In genomic region chr3:96179531-96179930, GRCm38 (mm10) we compare ENCODE assay signal across 12 mouse cellular contexts. TPM values are rescaled to one million over a fixed set of nuclear protein-coding genes. Genes with fewer than 3 reads are reported as not detected.
DNase-seq lines count a peak whose midpoint lies in the region; ATAC-seq and TF ChIP-seq lines count a peak whose summit lies in the region.
"Had no signal": no experiment of that assay in that cellular context is flagged by ENCODE, and none has a peak within 500 bp of the region (broad histone marks: within the 10 kb centered on the region; RNA-seq: fewer than 3 reads in every experiment).

No protein-coding gene starts in this region.

- peak; percentile 65 for DNase-seq in heart, adult 8-10 months (ENCODE audit: low spot score)
- DNase-seq in MEL (ENCODE audit: low read depth, low spot score): peak; percentile 36
- peak; percentile 65 for DNase-seq in NIH3T3 (ENCODE audit: low read depth)
- DNase-seq in gastrocnemius, postnatal 25 days: peak; percentile 62
- no peak for DNase-seq in left cerebral cortex, adult 8-10 months (ENCODE audit: low spot score in 2 of 2)
- DNase-seq: embryo, embryonic 11 days; kidney, adult 8-10 months had no signal

- H3K27me3 ChIP-seq in heart, embryonic 12.5 days (replicated peaks): no peaks in the 10 kb centered on the region
- H3K27me3 ChIP-seq in MEL (ENCODE audit: control insufficient read depth in 1 of 2, insufficient read depth in 2 of 2, low read length in 2 of 2): no peaks in the 10 kb centered on the region
- H3K27me3 ChIP-seq in hindbrain, embryonic 12.5 days: no peaks in the 10 kb centered on the region
- H3K27me3 ChIP-seq: heart, embryonic 13.5 days had no signal

- TF ChIP-seq CTCF in MEL (IDR thresholded peaks at IDR 0.05 in 2 of 3, conservative IDR thresholded peaks at IDR 0.05 in 1 of 3; ENCODE audit: control insufficient read depth in 1 of 3, insufficient read depth in 1 of 3, low read depth in 2 of 3, low read length in 3 of 3, poor library complexity in 1 of 3, severe bottlenecking in 1 of 3): no peak

- H3K9me3 ChIP-seq in heart, embryonic 12.5 days (replicated peaks): no peaks in the 10 kb centered on the region
- no peaks in the 10 kb centered on the region for H3K9me3 ChIP-seq in MEL (replicated peaks; ENCODE audit: insufficient read depth, low read length)
- no peaks in the 10 kb centered on the region for H3K9me3 ChIP-seq in hindbrain, embryonic 12.5 days (replicated peaks)
- H3K9me3 ChIP-seq: heart, embryonic 13.5 days had no signal

- no peak for TF ChIP-seq RAD21 in MEL (IDR thresholded peaks at IDR 0.05; ENCODE audit: low read depth, low read length)

- no peak overlapping the region for H3K27ac ChIP-seq in heart, embryonic 12.5 days (ENCODE audit: poor library complexity, severe bottlenecking)
- H3K27ac ChIP-seq in MEL (ENCODE audit: control insufficient read depth, low read depth, low read length): no peak overlapping the region
- no peak overlapping the region for H3K27ac ChIP-seq in hindbrain, embryonic 12.5 days
- H3K27ac ChIP-seq: heart, embryonic 13.5 days; liver, embryonic 14.5 days had no signal

- 70% methylated on average over 4 of the region's 4 CpGs for WGBS in heart, embryonic 12.5 days
- WGBS in hindbrain, embryonic 12.5 days: 67% methylated on average over 4 of the region's 4 CpGs

- no peak for TF ChIP-seq POLR2A in MEL (IDR thresholded peaks at IDR 0.05; ENCODE audit: control insufficient read depth in 1 of 2, insufficient read depth in 1 of 2, low read depth in 1 of 2, low read length in 2 of 2, poor library complexity in 1 of 2)

- peaks cover 46% of the 10 kb centered on the region for H3K4me1 ChIP-seq in heart, embryonic 12.5 days (replicated peaks)
- peaks cover 2 to 12% of the 10 kb centered on the region in 2 experiments for H3K4me1 ChIP-seq in MEL (ENCODE audit: control insufficient read depth in 1 of 2, insufficient read depth in 2 of 2, low read length in 2 of 2)
- peaks cover 20% of the 10 kb centered on the region for H3K4me1 ChIP-seq in hindbrain, embryonic 12.5 days

- no peak for ATAC-seq in heart, embryonic 12.5 days (ENCODE audit: insufficient number of reproducible peaks, low FRiP score)
- ATAC-seq in hindbrain, embryonic 12.5 days (ENCODE audit: low FRiP score): no peak

- no peak overlapping the region for H3K4me2 ChIP-seq in heart, embryonic 12.5 days
- H3K4me2 ChIP-seq in hindbrain, embryonic 12.5 days (replicated peaks): no peak overlapping the region
- H3K4me2 ChIP-seq: heart, embryonic 13.5 days; midbrain, embryonic 11.5 days had no signal

- H3K79me2 ChIP-seq in MEL (ENCODE audit: control insufficient read depth, insufficient read depth, low read length, poor library complexity): peaks cover 12% of the 10 kb centered on the region

- H3K36me3 ChIP-seq in heart, embryonic 12.5 days: peaks cover 39% of the 10 kb centered on the region
- peaks cover 17 to 22% of the 10 kb centered on the region in 2 experiments for H3K36me3 ChIP-seq in MEL (ENCODE audit: control insufficient read depth in 1 of 2, insufficient read depth in 2 of 2, low read length in 2 of 2)
- H3K36me3 ChIP-seq in hindbrain, embryonic 12.5 days: peaks cover 41% of the 10 kb centered on the region

- TF ChIP-seq EP300 in MEL (IDR thresholded peaks at IDR 0.05; ENCODE audit: low read depth in 1 of 2, low read length in 2 of 2): no peak

- no peak overlapping the region for H3K9ac ChIP-seq in heart, embryonic 12.5 days
- no peak overlapping the region for H3K9ac ChIP-seq in MEL (ENCODE audit: control insufficient read depth, low read depth, low read length, poor library complexity, severe bottlenecking)
- H3K9ac ChIP-seq in hindbrain, embryonic 12.5 days: no peak overlapping the region
- H3K9ac ChIP-seq: heart, embryonic 13.5 days; liver, embryonic 14.5 days had no signal

- H3K4me3 ChIP-seq in heart, embryonic 12.5 days: no peak overlapping the region
- H3K4me3 ChIP-seq in MEL (ENCODE audit: control insufficient read depth in 1 of 2, insufficient read depth in 1 of 2, low read depth in 2 of 2, low read length in 2 of 2): no peak overlapping the region
- H3K4me3 ChIP-seq in hindbrain, embryonic 12.5 days: no peak overlapping the region
- H3K4me3 ChIP-seq: heart, embryonic 13.5 days had no signal

TF ChIP-seq in MEL, 35 proteins besides CTCF, POLR2A, EP300 and RAD21:
- TF ChIP-seq RCOR1 (IDR thresholded peaks at IDR 0.05; ENCODE audit: low read depth, low read length) (no peak), ZC3H11A (IDR thresholded peaks at IDR 0.05; ENCODE audit: low read depth, low read length) (no peak), ELF1 (IDR thresholded peaks at IDR 0.05; ENCODE audit: low read depth, low read length) (no peak), BHLHE40 (IDR thresholded peaks at IDR 0.05; ENCODE audit: borderline replicate concordance, low read depth, low read length) (no peak), CHD2 (IDR thresholded peaks at IDR 0.05; ENCODE audit: low read length) (no peak), GATA1 (IDR thresholded peaks at IDR 0.05; ENCODE audit: low read depth, low read length) (no peak), TCF12 (IDR thresholded peaks at IDR 0.05; ENCODE audit: low read depth, low read length) (no peak), MXI1 (IDR thresholded peaks at IDR 0.05; ENCODE audit: low read depth, low read length) (no peak), MAFK (IDR thresholded peaks at IDR 0.05; ENCODE audit: borderline replicate concordance, low read depth, low read length) (no peak), GABPA (IDR thresholded peaks at IDR 0.05; ENCODE audit: low read depth, low read length) (no peak), MYC (IDR thresholded peaks at IDR 0.05; ENCODE audit: low read depth, low read length) (no peak), TAL1 (IDR thresholded peaks at IDR 0.05; ENCODE audit: low read length) (no peak), KAT2A (conservative IDR thresholded peaks at IDR 0.05; ENCODE audit: low read depth, low read length) (no peak)

RNA-seq across cellular contexts. Expression of gene Sv2a, which starts 1.4 kb away (rescaled TPM):
- 1 to 10 TPM; 1.6 to 7.0 (median 4.2) TPM for total RNA-seq in heart, adult 8-10 months (2022)
- 20.3 and 21.7 TPM in 2 replicates for polyA plus RNA-seq in heart, embryonic 12.5 days (2016; fragmentation: Nextera tagmentation; extraction: Ambion mirVana)
- total RNA-seq in MEL (2012; rRNA removed): 0.77 and 2.1 TPM in 2 replicates
- polyA plus RNA-seq in MEL (2012; ENCODE audit: insufficient read depth in 1 of 2, insufficient read length in 2 of 2, low read depth in 1 of 2, low replicate concordance in 2 of 2, missing spikeins in 1 of 2): 1 to 10 TPM in 1 of 2 experiments, not detected in 1; 3.3 TPM
- 1 to 10 TPM in 1 of 2 experiments, under 1 TPM in 1; 0.92 to 1.3 TPM for total RNA-seq in gastrocnemius, postnatal 25 days (2021)
- total RNA-seq in left cerebral cortex, adult 8-10 months (2022): 100 to 1,000 TPM; 434 to 460 (median 443) TPM
- polyA plus RNA-seq in hindbrain, embryonic 12.5 days (2016; fragmentation: Nextera tagmentation; extraction: Ambion mirVana): 44.5 and 44.9 TPM in 2 replicates

RNA-seq across cellular contexts. Expression of gene Sf3b4, which starts 7.4 kb away (rescaled TPM):
- total RNA-seq in heart, adult 8-10 months (2022): 10 to 100 TPM; 14.1 to 17.2 (median 16.2) TPM
- polyA plus RNA-seq in heart, embryonic 12.5 days (2016; fragmentation: Nextera tagmentation; extraction: Ambion mirVana): 107 and 108 TPM in 2 replicates
- total RNA-seq in MEL (2012; rRNA removed): 135 and 157 TPM in 2 replicates
- 100 to 1,000 TPM; 102 to 423 TPM for polyA plus RNA-seq in MEL (2012; ENCODE audit: insufficient read depth in 1 of 2, insufficient read length in 2 of 2, low read depth in 1 of 2, low replicate concordance in 2 of 2, missing spikeins in 1 of 2)
- 10 to 100 TPM in 1 of 2 experiments, 1 to 10 TPM in 1; 8.8 to 10.3 TPM for total RNA-seq in gastrocnemius, postnatal 25 days (2021)
- 10 to 100 TPM; 40.3 to 48.5 (median 43.0) TPM for total RNA-seq in left cerebral cortex, adult 8-10 months (2022)
- 164 and 170 TPM in 2 replicates for polyA plus RNA-seq in hindbrain, embryonic 12.5 days (2016; fragmentation: Nextera tagmentation; extraction: Ambion mirVana)

RNA-seq across cellular contexts. Expression of gene Mtmr11, which starts 17.7 kb away (rescaled TPM):
- total RNA-seq in heart, adult 8-10 months (2022): 1 to 10 TPM; 1.7 to 3.0 (median 2.2) TPM
- 9.0 and 10.7 TPM in 2 replicates for polyA plus RNA-seq in heart, embryonic 12.5 days (2016; fragmentation: Nextera tagmentation; extraction: Ambion mirVana)
- total RNA-seq in MEL (2012; rRNA removed): 0.62 and 0.77 TPM in 2 replicates
- 1 to 10 TPM in 1 of 2 experiments, not detected in 1; 1.4 TPM for polyA plus RNA-seq in MEL (2012; ENCODE audit: insufficient read depth in 1 of 2, insufficient read length in 2 of 2, low read depth in 1 of 2, low replicate concordance in 2 of 2, missing spikeins in 1 of 2)
- total RNA-seq in gastrocnemius, postnatal 25 days (2021): 1 to 10 TPM; 2.5 to 4.1 TPM
- total RNA-seq in left cerebral cortex, adult 8-10 months (2022): 1 to 10 TPM; 5.8 to 8.4 (median 6.9) TPM
- polyA plus RNA-seq in hindbrain, embryonic 12.5 days (2016; fragmentation: Nextera tagmentation; extraction: Ambion mirVana): 20.8 and 23.0 TPM in 2 replicates

RNA-seq across cellular contexts. Expression of gene Bola1, which starts 40.0 kb away (rescaled TPM):
- total RNA-seq in heart, adult 8-10 months (2022): 10 to 100 TPM; 24.1 to 35.6 (median 29.8) TPM
- 44.4 and 45.6 TPM in 2 replicates for polyA plus RNA-seq in heart, embryonic 12.5 days (2016; fragmentation: Nextera tagmentation; extraction: Ambion mirVana)
- total RNA-seq in MEL (2012; rRNA removed): 115 and 123 TPM in 2 replicates
- polyA plus RNA-seq in MEL (2012; ENCODE audit: insufficient read depth in 1 of 2, insufficient read length in 2 of 2, low read depth in 1 of 2, low replicate concordance in 2 of 2, missing spikeins in 1 of 2): 100 to 1,000 TPM in 1 of 2 experiments, not detected in 1; 124 TPM
- 10 to 100 TPM; 22.4 to 28.2 TPM for total RNA-seq in gastrocnemius, postnatal 25 days (2021)
- total RNA-seq in left cerebral cortex, adult 8-10 months (2022): 10 to 100 TPM; 14.9 to 20.7 (median 18.3) TPM
- polyA plus RNA-seq in hindbrain, embryonic 12.5 days (2016; fragmentation: Nextera tagmentation; extraction: Ambion mirVana): 54.4 and 59.8 TPM in 2 replicates

RNA-seq across cellular contexts. Expression of gene Hist2h2ab, which starts 40.1 kb away (rescaled TPM):
- total RNA-seq in heart, adult 8-10 months (2022): 1 to 10 TPM; 1.4 to 3.6 (median 2.9) TPM
- polyA plus RNA-seq in heart, embryonic 12.5 days (2016; fragmentation: Nextera tagmentation; extraction: Ambion mirVana): not detected in 2 replicates
- total RNA-seq in MEL (2012; rRNA removed): 197 and 234 TPM in 2 replicates
- under 1 TPM in 1 of 2 experiments, not detected in 1; 0.72 TPM for polyA plus RNA-seq in MEL (2012; ENCODE audit: insufficient read depth in 1 of 2, insufficient read length in 2 of 2, low read depth in 1 of 2, low replicate concordance in 2 of 2, missing spikeins in 1 of 2)
- 1 to 10 TPM; 1.7 TPM for total RNA-seq in gastrocnemius, postnatal 25 days (2021)
- 10 to 100 TPM; 11.1 to 15.2 (median 14.1) TPM for total RNA-seq in left cerebral cortex, adult 8-10 months (2022)
- not detected in 2 replicates for polyA plus RNA-seq in hindbrain, embryonic 12.5 days (2016; fragmentation: Nextera tagmentation; extraction: Ambion mirVana)
- polyA plus RNA-seq: heart, embryonic 13.5 days had no signal

Comparison
In these comparisons a context has a peak if more than half of its experiments do, and no peak if none do; other contexts are left out.
1. DNase-seq: peak in heart, adult 8-10 months (single experiment), MEL (single experiment), NIH3T3 (single experiment) and gastrocnemius, postnatal 25 days (single experiment); none in left cerebral cortex, adult 8-10 months (0 of 2).
2. RNA of gene Sv2a, which starts 1.4 kb away (total RNA-seq): 434 to 460 TPM in left cerebral cortex, adult 8-10 months; 1.6 to 7.0 TPM in heart, adult 8-10 months, 0.92 to 1.3 TPM in gastrocnemius, postnatal 25 days and 0.77 to 2.1 TPM in MEL; every median in the first group is over 10 times any median in the second.